12 mouse cellular contexts compared by ENCODE assay signal in genomic region chr13:7093072-7093649, GRCm38 (mm10).
DNase-seq lines count a peak whose midpoint lies in the region; ATAC-seq and TF ChIP-seq lines count a peak whose summit lies in the region.
"Had no signal": no experiment of that assay in that cellular context is flagged by ENCODE, and none has a peak within 500 bp of the region (broad histone marks: within the 10 kb centered on the region; RNA-seq: fewer than 3 reads in every experiment).

No protein-coding gene starts in this region.

- no peak overlapping the region for H3K4me3 ChIP-seq in heart, embryonic 16.5 days (ENCODE audit: low read length)
- H3K4me3 ChIP-seq in neural tube, embryonic 13.5 days: no peak overlapping the region
- no peak overlapping the region for H3K4me3 ChIP-seq in hindbrain, postnatal 0 days (ENCODE audit: low read length)

- ATAC-seq in heart, embryonic 16.5 days (replicated peaks; ENCODE audit: extremely low read depth, insufficient read depth, low FRiP score): no peak
- peak; percentile 27; the same call in 1 of the 2 replicates for ATAC-seq in neural tube, embryonic 13.5 days (ENCODE audit: low read depth)
- 0 out of 2 replicates have a peak, but pooled peaks have one; percentile 53 for ATAC-seq in hindbrain, postnatal 0 days
- ATAC-seq: lung, postnatal 0 days had no signal

- no peak for TF ChIP-seq CTCF in hindbrain, postnatal 0 days (IDR thresholded peaks at IDR 0.05; ENCODE audit: low read depth)

- no peak overlapping the region for H3K27ac ChIP-seq in heart, embryonic 16.5 days (ENCODE audit: low read length)
- 0 out of 2 replicates have a peak overlapping the region, but pooled peaks have one; percentile 4 for H3K27ac ChIP-seq in neural tube, embryonic 13.5 days (replicated peaks)
- no peak overlapping the region for H3K27ac ChIP-seq in hindbrain, postnatal 0 days

- WGBS in heart, embryonic 16.5 days: 28% methylated on average over 11 of the region's 11 CpGs
- 67% methylated on average over 11 of the region's 11 CpGs for WGBS in neural tube, embryonic 13.5 days
- WGBS in hindbrain, postnatal 0 days: 54% methylated on average over 11 of the region's 11 CpGs

- no peaks in the 10 kb centered on the region for H3K27me3 ChIP-seq in heart, embryonic 16.5 days (ENCODE audit: control insufficient read depth, insufficient read depth, low read length)
- H3K27me3 ChIP-seq in neural tube, embryonic 13.5 days: no peaks in the 10 kb centered on the region
- no peaks in the 10 kb centered on the region for H3K27me3 ChIP-seq in hindbrain, postnatal 0 days (ENCODE audit: insufficient read depth, low read length)

- DNase-seq in heart, postnatal 36 days: no peak
- no peak for DNase-seq in neural tube, embryonic 10.5 days (ENCODE audit: extremely low spot score, low spot score)
- DNase-seq in hindbrain, postnatal 0 days (ENCODE audit: low spot score): peak; percentile 32
- DNase-seq in retina, embryonic 14.5 days (ENCODE audit: low spot score): peak; percentile 52
- DNase-seq in yolk sac, embryonic 10.5 days (ENCODE audit: low spot score): no peak
- DNase-seq in cerebellum, adult 8-10 months: no peak
- DNase-seq: cerebellum, adult 18-20 months; heart, adult 11 months; right cerebral cortex, postnatal 4 days had no signal

- no peaks in the 10 kb centered on the region for H3K9me3 ChIP-seq in heart, embryonic 16.5 days (replicated peaks; ENCODE audit: control insufficient read depth, low read length)
- H3K9me3 ChIP-seq in neural tube, embryonic 13.5 days: no peaks in the 10 kb centered on the region
- no peaks in the 10 kb centered on the region for H3K9me3 ChIP-seq in hindbrain, postnatal 0 days (ENCODE audit: low read length)

- H3K4me1 ChIP-seq in heart, embryonic 16.5 days (ENCODE audit: control insufficient read depth, insufficient read depth, low read length): no peaks in the 10 kb centered on the region
- no peaks in the 10 kb centered on the region for H3K4me1 ChIP-seq in neural tube, embryonic 13.5 days (replicated peaks)
- no peaks in the 10 kb centered on the region for H3K4me1 ChIP-seq in hindbrain, postnatal 0 days (ENCODE audit: insufficient read depth, low read length)

- H3K4me2 ChIP-seq in heart, embryonic 16.5 days (ENCODE audit: low read depth, low read length): peak overlapping the region; percentile 27; the same call in 1 of the 2 replicates
- H3K4me2 ChIP-seq in neural tube, embryonic 13.5 days: no peak overlapping the region
- H3K4me2 ChIP-seq in hindbrain, postnatal 0 days (ENCODE audit: low read depth, low read length): 0 out of 2 replicates have a peak overlapping the region, but pooled peaks have one; percentile 11

- no peak overlapping the region for H3K9ac ChIP-seq in heart, embryonic 16.5 days (ENCODE audit: low read length)
- no peak overlapping the region for H3K9ac ChIP-seq in neural tube, embryonic 13.5 days
- H3K9ac ChIP-seq in hindbrain, postnatal 0 days (replicated peaks; ENCODE audit: low read length): no peak overlapping the region

- intact Hi-C loops in heart, postnatal 36 days (cut with DNase I): no loop called here

- no peaks in the 10 kb centered on the region for H3K36me3 ChIP-seq in heart, embryonic 16.5 days (ENCODE audit: control insufficient read depth, insufficient read depth)
- no peaks in the 10 kb centered on the region for H3K36me3 ChIP-seq in neural tube, embryonic 13.5 days
- H3K36me3 ChIP-seq in hindbrain, postnatal 0 days (ENCODE audit: insufficient read depth, low read length): no peaks in the 10 kb centered on the region

Comparison
In these comparisons a context has a peak if more than half of its experiments do, and no peak if none do; other contexts are left out.
1. DNase-seq: peak in hindbrain, postnatal 0 days (single experiment) and retina, embryonic 14.5 days (single experiment); none in heart, postnatal 36 days (0 of 2), neural tube, embryonic 10.5 days (single experiment), yolk sac, embryonic 10.5 days (single experiment) and cerebellum, adult 8-10 months (single experiment).